Comparison of ENCODE assay signal across 11 mouse cellular contexts in the genomic region with DNA sequence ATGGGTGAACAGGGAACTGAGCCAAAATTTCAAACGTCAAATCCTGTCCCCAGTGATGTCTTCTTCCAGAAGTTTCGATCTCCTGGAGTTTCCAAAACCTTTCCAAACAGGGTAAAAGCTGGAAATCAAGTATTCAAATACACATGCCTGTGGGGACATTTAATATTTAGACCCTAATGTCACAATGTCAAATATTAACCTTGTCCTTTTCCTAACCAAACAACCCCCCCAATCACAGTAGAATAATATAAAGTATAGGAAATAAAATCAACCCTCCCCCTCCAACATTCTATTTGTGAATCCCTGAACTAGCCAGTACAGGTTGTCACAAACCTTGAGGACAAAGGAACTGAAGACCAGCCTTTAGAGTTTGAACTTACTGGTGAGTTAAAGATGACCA.
"Had no signal": no experiment of that assay in that cellular context is flagged by ENCODE, and none has a peak within 500 bp of the region (broad histone marks: within the 10 kb centered on the region; RNA-seq: fewer than 3 reads in every experiment).

No protein-coding gene starts in this region.

- DNase-seq: left cerebral cortex, postnatal 4 days; liver; liver, embryonic 13.5 days; liver, postnatal 0 days; lung, adult 18-20 months; lung, adult 2 months; lung, embryonic 14.5 days; lung, postnatal 10 days; lung, postnatal 14 days; lung, postnatal 4 days; midbrain, embryonic 14.5 days had no signal
